Mouse (Mus musculus): ENCODE data around the gene Phxr2. TPM values are rescaled to one million over a fixed set of nuclear protein-coding genes. Genes with fewer than 3 reads are reported as not detected.
"Not testable (repeated sequence)": the region's sequence is repeated elsewhere in the genome, so short reads cannot be mapped to it uniquely, and the experiment has no call there.

Gene Phxr2
- total RNA-seq (2021) = not detected
- long read RNA-seq, experiment 1 = 0 reads
- long read RNA-seq, experiment 2 = 0 reads

GRCm38 (mm10) chr10:99126225-99126624, at the start of gene Phxr2:
Gene Phxr2, minus strand, starts transcription at chr10:99126325.
- TF ChIP-seq CTCF (IDR thresholded peaks at IDR 0.05) = no peak
- no peak for DNase-seq
- intact Hi-C loops (cut with DNase I) = no loop called here
- H3K4me3 ChIP-seq = no peak within 1 kb of the TSS
- no peak within 1 kb of the TSS for H3K27ac ChIP-seq

GRCm38 (mm10) chr10:99172906-99173507, 46.9 kb upstream of the Phxr2 start:
- no peak for DNase-seq
- peak overlapping the region; percentile 70 for H3K27ac ChIP-seq
- intact Hi-C loops (cut with DNase I) = no loop called here
- no peak overlapping the region for H3K4me3 ChIP-seq
- TF ChIP-seq CTCF (IDR thresholded peaks at IDR 0.05) = no peak

GRCm38 (mm10) chr10:99171961-99172497, 45.9 kb upstream of the Phxr2 start:
- H3K27ac ChIP-seq = peak overlapping the region; percentile 70
- TF ChIP-seq CTCF (IDR thresholded peaks at IDR 0.05) = no peak
- H3K4me3 ChIP-seq = peak overlapping the region; percentile 50
- intact Hi-C loops (cut with DNase I) = no loop called here
- DNase-seq = peak; percentile 69

GRCm38 (mm10) chr10:99169765-99170129, 43.6 kb upstream of the Phxr2 start:
- no peak for TF ChIP-seq CTCF (IDR thresholded peaks at IDR 0.05)
- peak overlapping the region; percentile 47 for H3K4me3 ChIP-seq
- no peak for DNase-seq
- H3K27ac ChIP-seq = peak overlapping the region; percentile 72
- intact Hi-C loops (cut with DNase I) = loop anchor here (5.0 kb wide), 1 partner anchor 93 kb away; the partner anchor contains the start of gene Dusp6

GRCm38 (mm10) chr10:99168840-99169764, 43.0 kb upstream of the Phxr2 start:
- DNase-seq = peak; percentile 31
- TF ChIP-seq CTCF (IDR thresholded peaks at IDR 0.05) = peak; percentile 42
- intact Hi-C loops (cut with DNase I) = loop anchor here (5.0 kb wide), 1 partner anchor 93 kb away; the partner anchor contains the start of gene Dusp6
- H3K27ac ChIP-seq = peak overlapping the region; percentile 72
- H3K4me3 ChIP-seq = peak overlapping the region; percentile 47

GRCm38 (mm10) chr10:99168404-99168803, 42.3 kb upstream of the Phxr2 start:
- peak; percentile 28 for TF ChIP-seq CTCF (IDR thresholded peaks at IDR 0.05)
- H3K4me3 ChIP-seq = no peak overlapping the region
- peak; percentile 30 for DNase-seq
- H3K27ac ChIP-seq = 0 out of 2 replicates have a peak overlapping the region, but pooled peaks have one; percentile 72
- intact Hi-C loops (cut with DNase I) = loop anchor here (5.0 kb wide), 1 partner anchor 94 kb away; the partner anchor contains the start of gene Dusp6

- no peak; the same call in 1 of the 2 replicates for TF ChIP-seq CTCF (IDR thresholded peaks at IDR 0.05)
- H3K4me3 ChIP-seq = no peak overlapping the region
- intact Hi-C loops (cut with DNase I) = loop anchor here (5.0 kb wide), 1 partner anchor 96 kb away; the partner anchor contains the start of gene Dusp6
- no peak for DNase-seq
- no peak overlapping the region for H3K27ac ChIP-seq
Observed at GRCm38 (mm10) chr10:99166392-99166791, 40.3 kb upstream of the Phxr2 start.

- H3K27ac ChIP-seq = no peak overlapping the region
- intact Hi-C loops (cut with DNase I) = loop anchor here (2.0 to 5.0 kb wide), 3 partner anchors 96 to 453 kb away; partner anchors contain the start of gene Dusp6
- H3K4me3 ChIP-seq = no peak overlapping the region
- no peak for TF ChIP-seq CTCF (IDR thresholded peaks at IDR 0.05)
- no peak for DNase-seq
Observed at GRCm38 (mm10) chr10:99165751-99166282, 39.7 kb upstream of the Phxr2 start.

GRCm38 (mm10) chr10:99164871-99165477, 38.8 kb upstream of the Phxr2 start:
- no peak overlapping the region for H3K27ac ChIP-seq
- intact Hi-C loops (cut with DNase I) = loop anchor here (2.0 to 5.0 kb wide), 3 partner anchors 97 to 454 kb away; partner anchors contain the start of gene Dusp6
- no peak for DNase-seq

GRCm38 (mm10) chr10:99163002-99163401, 36.9 kb upstream of the Phxr2 start:
- TF ChIP-seq CTCF (IDR thresholded peaks at IDR 0.05) = no peak
- no peak overlapping the region for H3K27ac ChIP-seq
- H3K4me3 ChIP-seq = no peak overlapping the region
- DNase-seq = no peak
- intact Hi-C loops (cut with DNase I) = no loop called here

More at GRCm38 (mm10) chr10:99164871-99165477, 38.8 kb upstream of the Phxr2 start:
- peak; percentile 65 for TF ChIP-seq CTCF (IDR thresholded peaks at IDR 0.05)
- no peak overlapping the region for H3K4me3 ChIP-seq

- peak; percentile 27 for DNase-seq
- intact Hi-C loops (cut with DNase I) = no loop called here
- peak; percentile 83 for TF ChIP-seq CTCF (IDR thresholded peaks at IDR 0.05)
- H3K27ac ChIP-seq = no peak overlapping the region
- no peak overlapping the region for H3K4me3 ChIP-seq
Observed at GRCm38 (mm10) chr10:99161987-99162582, 36.0 kb upstream of the Phxr2 start.

- H3K4me3 ChIP-seq; intact Hi-C loops (cut with DNase I); H3K27ac ChIP-seq; DNase-seq: not testable (repeated sequence)
Observed at GRCm38 (mm10) chr10:99157697-99158096, 31.6 kb upstream of the Phxr2 start.
